Mouse (Mus musculus) kidney, adult 2 months (tissue): ENCODE measurements around the gene Fchsd2.

Experiments
- CTCF ChIP-seq: fragments of 200-500 bp; conservative IDR thresholded peaks from 2 replicates; pipeline ENCODE4 v1.5.1; 2011; ENCODE audit warnings: low read depth, mild to moderate bottlenecking, control low read depth, low read length, moderate library complexity, mixed read lengths; ENCODE audit not compliant: insufficient read depth, insufficient read length
- POLR2A ChIP-seq: fragments of 200-500 bp; IDR thresholded peaks from one replicate; pipeline ENCODE4 v1.6.1; 2011; ENCODE audit warnings: low read depth, low read length, control low read depth

DNA sequence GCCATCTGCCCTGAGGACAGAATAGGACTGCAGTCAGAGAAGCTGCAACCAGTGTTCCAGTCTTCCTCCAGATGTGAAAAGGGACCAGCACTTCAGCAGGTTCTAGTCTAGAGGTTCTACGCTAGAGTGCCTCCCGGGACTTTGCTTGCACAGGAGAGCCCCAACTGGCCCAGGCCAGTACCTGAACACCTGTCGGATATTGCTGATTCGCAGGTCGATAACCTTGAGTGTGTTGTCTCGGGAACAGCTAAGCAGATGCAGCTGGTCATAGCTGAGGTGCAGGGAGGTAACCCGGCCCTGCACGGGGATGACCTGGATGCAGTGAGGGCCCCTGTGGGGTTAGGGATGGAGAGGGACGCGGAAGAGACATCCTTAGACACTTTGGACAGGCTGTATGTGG, 197.7 kb downstream of the Fchsd2 start:
- TF ChIP-seq POLR2A = no peak
- no peak for TF ChIP-seq CTCF
